Mouse (Mus musculus) megakaryocyte progenitor cell, adult 5-6 weeks (primary cell): Measurements from ENCODE around the gene Bri3. TPM values are rescaled to one million over a fixed set of nuclear protein-coding genes. Genes with fewer than 3 reads are reported as not detected.
"Not testable (repeated sequence)": the region's sequence is repeated elsewhere in the genome, so short reads cannot be mapped to it uniquely, and the experiment has no call there.

Experiments
- ATAC-seq: replicated peaks from 2 replicates; pipeline ENCODE4 v1.8.0; 2016; ENCODE audit warnings: mild to moderate bottlenecking, moderate TSS enrichment, inconsistent platforms; ENCODE audit not compliant: poor library complexity
- total RNA-seq, 2 experiments: library from RNA; stranded (forward) in 1 of 2; stranded (reverse) in 1 of 2; fragments of 157-497, 149-512 nt in 1 of 2; fragments of 200-1000 nt in 1 of 2; gene quantifications; 2 replicates each; pipeline versions ENCODE4 v1.2.3 to v1.2.4; 2015 to 2017

Gene Bri3
- total RNA-seq, 2 experiments from 2014 or later = 15.5 to 25.6 TPM

DNA sequence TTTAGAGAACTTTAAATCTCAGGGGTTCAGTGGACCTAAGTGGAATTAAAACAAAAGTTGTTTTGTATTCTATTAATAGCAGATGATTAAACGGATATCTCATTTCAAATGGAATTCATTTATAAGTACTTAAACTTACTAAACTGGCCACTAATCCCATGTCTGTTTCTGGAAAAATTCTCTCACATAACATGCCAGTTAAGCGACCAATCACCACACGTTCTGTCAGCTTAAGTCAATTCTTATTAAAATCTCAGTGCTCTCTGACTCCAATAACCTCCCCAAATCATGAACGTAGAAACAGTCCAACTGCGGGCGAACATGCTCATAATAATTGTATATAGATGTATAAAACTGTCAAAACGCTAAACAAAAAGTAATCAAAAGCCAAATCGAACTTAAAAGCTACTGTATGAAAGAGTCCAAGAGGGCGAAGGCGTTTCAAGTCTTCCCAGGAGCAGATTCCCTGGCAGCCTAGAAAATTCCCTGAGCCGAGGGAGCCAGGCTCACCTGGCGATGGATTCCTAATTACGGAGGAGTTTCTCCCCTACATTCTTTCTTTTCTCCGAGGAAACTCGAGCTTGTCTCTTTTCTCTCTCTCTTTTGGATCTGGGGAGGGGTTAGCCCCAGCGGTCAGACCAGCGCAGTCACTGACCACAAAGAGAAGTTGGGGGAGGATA, 112.7 kb downstream of the Bri3 start:
- no peak for ATAC-seq

DNA sequence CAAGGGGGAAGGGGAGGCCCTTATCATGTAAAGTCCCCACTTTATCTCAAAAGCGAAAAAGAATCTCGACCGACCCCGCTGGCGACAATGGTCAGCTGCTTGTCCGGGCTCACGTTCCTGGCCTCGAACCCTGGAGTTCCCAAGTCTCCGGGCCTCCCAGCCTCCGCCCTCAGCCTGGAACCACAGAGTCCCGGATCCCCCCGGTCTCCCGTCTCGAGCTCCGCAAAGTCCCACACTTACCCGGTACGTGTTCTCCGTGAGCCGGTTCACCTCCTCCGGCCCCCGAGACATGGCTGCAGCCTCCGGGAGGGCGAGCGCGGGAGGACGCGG, 113.3 kb downstream of the Bri3 start:
- ATAC-seq = no peak

DNA sequence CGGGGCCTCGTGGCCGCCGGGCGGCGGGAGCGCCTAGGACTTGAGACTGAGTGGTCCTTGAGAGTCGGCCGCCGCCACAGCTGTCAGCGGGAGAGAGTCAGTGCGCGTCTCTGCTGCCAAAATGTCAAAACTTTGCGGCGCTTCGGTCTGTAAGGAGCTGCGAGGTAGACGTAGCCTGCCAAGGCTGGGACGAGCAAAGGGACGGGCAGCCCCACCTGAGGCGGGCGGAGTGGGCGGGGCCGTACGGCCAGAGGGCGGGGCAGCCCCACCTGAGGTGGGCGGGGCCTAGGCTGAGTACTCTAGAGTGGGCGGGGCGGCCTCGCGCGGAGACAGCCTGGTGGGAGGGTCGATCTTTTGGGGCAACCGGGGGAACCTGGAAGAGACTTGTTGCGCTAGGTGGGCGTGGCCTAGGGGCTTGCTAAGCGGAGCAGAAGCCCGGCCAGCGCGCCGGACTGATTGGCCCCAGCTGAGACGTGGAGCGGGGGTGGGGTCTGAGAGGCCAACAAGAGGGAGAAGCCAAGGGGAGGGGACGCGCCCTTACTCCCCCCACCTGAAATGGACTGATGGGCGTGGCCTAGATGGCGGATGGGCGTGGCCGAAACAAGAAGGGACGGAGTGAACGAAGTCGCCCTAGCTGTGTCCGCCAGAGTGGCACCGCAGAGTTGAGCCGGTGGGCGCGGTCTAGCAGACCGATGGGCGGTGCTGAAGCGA, 113.8 kb downstream of the Bri3 start, which contains the start of gene Baiap2l1:
Gene Baiap2l1, minus strand, starts transcription at position 232 of the 711 bp plus-strand sequence.
- peak; percentile 81 for ATAC-seq

DNA sequence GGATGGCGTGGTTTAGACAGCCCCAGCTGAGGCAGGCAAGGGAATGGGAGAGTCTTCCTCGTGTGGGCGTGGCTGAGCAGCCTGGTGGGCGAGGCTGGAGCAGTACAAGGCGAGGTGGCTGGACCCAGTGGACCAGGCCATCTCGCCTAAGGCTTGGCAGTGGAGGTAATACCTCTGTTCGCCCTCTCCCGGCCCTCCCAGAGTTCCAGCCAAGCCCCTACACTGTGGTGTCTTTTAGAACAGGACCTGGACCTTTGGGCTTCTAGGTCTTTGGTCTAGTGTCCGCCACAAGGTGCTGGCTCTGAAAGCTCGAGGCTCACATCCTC, 114.3 kb downstream of the Bri3 start:
- ATAC-seq = no peak

DNA sequence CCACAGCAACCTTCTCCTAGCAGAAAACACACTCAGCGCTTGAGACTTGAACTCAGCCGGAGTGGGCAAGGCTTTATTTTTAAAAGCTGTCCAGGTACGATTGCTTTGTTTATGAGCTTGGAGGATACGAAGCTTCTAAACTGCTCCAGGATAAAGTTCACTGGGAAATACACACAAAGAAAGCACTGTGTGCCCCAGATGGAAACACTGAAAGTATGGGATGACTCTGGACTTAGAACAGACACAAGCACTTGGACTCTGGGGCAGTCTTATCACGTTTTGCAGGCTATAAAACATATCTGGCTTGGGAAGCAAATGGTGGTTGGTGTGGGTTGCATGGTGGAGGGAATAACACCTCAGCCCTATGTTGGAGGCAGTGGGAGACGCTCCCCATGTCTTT, 115.6 kb downstream of the Bri3 start:
- ATAC-seq = no peak

DNA sequence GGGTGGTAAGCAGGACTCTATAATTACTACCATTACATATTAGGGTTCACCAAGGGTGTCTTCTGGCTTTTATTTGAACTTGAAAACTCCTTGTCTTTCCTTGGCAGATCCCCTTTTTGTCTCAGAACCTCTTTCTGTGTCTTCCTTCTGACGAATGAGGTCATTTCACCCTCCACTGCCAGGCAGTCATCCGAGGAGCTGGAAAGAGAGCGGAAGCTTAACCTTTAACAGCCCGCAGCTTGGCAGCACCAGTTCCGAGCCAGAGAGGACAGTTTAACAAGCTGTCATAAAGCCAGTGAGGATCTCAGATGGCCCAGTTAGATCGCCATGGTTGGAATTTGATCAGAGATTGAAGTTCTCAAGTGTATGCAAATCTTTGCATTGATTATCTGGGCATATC, 116.1 kb downstream of the Bri3 start:
- no peak for ATAC-seq

DNA sequence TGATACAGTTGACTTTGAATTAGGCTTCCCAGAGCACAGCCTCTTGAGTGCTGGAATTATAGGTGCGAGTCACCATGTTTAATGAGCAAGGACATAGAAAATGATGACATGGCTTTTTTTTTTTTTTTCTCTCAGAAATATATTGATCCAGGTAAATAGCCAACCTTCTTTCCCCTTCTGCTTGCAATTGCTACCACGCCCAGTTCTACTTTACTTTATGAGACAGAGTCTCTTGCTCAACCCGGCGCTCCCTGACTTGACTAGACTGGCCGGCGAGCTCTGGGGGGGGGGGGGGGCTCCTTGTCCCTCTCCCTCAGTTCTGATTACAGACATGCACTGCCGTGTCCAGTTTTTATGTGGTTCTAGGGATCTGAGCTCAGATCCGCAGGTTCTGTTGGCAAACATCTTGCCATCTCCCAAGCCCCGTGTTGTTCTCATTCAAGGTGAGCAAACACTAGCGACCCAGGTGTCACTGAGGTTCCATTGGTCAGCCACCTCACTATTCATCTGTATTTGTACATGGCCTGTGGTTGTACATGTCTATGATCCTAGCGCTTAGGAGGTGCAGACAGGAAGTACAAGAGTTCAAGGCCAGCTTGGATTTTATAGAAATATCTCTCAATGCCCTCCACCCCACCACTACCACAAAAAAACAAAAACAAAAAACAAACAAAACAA, 120.6 kb downstream of the Bri3 start:
- no peak for ATAC-seq

DNA sequence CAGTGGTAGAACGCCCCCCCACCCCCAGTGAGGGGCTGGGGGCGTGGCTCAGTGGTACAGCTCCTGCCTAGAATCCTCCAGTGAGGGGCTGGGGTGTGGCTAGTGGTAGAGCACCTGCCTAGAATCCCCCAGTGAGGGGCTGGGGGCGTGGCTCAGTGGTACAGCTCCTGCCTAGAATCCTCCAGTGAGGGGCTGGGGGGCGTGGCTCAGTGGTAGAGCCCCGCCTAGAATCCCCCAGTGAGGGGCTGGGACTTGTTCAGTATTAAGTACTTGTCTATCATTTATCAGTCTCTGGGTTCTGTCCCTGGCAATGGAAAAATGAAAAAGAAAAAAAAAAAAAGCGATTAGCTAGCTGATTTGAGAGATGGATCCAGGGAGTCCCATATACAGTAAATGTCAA, 122.3 kb downstream of the Bri3 start:
- ATAC-seq = not testable (repeated sequence)

DNA sequence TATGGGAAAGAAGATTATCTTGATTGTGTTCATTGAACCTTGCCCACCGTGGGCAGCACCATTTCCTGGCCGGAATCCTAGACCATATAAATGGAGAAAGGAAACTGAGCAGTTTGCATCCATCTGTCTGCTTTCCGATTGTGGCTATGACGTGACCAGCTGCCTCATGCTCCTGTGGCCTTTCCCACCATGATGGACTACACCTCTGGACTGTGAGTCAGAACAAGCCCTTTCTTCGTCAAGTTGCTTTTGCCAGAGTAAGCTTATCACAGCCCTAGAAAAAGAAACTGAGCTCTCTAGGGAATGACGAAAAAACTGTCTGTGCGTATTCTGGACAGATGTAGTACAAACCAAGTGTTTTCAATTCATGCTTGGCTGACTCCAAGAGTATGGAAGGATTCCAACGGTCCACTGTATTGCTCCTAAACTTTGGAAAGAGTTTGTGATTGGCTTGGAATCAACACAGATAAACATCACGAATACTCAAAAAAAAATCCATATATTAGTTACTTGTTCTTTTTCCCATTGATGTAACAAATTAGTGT, 124.5 kb downstream of the Bri3 start:
- ATAC-seq = no peak

DNA sequence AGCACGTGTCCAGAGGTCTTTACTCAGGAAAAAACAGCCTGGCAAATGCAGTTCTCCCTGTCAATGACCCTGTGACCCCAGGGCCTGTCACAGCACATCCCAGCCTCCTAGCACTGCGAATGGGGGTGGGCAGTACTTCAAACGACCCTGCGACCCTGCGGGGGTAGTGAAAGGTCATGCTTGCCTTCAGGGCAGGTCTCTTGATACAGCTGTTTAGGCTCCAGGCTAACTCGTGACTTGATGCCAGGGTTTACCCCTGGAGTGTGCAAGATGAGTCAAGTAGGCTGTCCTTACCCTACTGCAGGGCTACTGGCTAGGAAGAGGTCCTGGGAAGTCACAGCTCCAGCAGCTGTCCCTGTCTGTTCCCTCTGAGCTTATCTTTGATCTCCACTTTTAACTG, 126.7 kb downstream of the Bri3 start:
- ATAC-seq = no peak

DNA sequence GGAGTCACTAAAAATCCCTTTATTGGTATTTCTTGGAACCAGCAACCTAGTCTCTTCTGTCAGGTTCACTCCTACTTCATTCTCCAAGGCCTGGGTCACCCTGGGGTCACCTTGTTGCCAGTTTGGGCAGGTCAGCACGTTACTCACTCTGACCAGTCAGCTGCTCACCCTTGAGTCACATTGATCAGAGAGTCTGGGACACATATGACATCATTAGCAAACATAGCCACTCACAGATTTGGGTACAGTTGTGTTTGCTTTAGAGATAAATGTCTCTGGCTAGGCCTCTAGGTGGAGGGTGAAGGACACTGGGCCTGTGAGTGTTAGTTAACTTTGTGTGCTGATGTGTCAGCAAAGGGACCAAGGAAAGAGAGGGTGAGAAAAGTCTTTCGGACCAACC, 127.9 kb downstream of the Bri3 start:
- ATAC-seq = no peak

DNA sequence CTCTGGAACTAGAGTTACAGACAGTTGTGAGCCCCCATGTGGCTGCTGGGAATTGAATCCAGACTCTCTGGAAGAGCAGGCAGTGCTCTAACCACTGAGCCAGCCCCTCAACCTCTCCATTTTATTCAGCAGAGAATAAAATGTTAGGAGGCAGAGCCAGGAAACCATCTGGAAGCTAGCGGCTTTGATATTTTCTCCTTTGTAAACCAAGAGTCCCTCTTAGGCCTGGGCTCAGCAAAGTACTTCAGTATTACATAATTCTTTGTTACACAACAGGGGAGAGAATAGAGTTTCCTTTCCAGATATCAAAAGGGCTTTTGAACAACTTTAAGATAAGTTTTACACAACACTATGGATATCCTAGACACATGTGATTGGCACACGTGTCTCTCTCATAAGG, 128.6 kb downstream of the Bri3 start:
- ATAC-seq = no peak

DNA sequence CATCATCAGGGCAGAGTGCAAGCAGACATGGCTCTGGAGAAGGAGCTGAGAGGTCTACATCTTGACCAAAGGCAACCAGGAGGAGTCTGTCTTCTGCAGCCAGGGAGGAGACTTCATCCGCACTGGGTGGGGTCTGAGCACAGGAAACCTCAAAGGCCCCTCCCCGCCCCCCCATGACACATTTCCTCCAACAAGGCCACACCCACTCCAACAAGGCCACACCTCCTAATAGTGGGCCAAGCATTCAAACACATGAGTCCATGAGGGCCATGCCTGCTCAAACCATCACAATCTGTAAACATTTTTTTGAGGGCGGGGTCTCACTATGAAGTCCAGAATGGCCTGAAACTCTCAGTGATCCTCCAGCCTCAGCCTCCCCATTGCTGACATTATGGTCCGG, 135.2 kb downstream of the Bri3 start:
- ATAC-seq = no peak

DNA sequence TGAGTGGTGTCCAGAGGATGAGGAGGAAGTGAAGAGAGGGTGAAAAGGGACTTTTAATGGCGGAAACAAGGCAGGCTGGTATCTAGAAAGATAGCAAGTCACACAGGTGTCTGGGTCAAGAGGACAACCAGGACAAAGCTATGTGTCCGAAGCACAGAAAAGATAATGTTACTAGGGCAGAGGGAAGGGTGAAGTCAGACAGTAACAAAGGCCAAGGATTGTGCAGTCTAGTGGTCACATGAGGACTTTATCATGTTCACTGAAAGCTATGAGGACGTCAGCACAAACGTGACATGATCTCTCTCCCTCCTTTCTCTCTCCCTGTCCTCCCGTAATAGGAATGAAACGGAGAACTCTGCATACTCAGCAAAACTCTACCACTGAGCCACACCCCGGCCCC, 136.5 kb downstream of the Bri3 start:
- ATAC-seq = no peak

DNA sequence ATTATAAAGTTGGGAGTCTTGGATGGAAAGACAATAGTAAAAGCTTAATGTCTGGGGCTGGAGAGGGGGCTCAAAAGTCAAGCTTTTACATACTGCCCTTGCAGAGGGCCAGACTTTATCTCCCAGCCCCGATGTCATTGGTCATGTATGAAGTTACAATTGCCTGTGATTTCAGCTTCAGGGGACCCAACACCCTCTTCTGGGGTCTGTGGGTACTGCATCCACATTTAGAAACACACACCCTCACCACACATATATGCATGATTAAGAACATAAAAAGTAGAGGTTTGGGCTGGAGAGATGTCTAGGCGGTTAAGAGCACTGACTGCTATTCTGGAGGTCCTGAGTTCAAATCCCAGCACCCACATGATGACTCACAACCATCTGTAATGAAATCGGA, 137.5 kb downstream of the Bri3 start:
- ATAC-seq = 0 out of 2 replicates have a peak, but pooled peaks have one; percentile 48

DNA sequence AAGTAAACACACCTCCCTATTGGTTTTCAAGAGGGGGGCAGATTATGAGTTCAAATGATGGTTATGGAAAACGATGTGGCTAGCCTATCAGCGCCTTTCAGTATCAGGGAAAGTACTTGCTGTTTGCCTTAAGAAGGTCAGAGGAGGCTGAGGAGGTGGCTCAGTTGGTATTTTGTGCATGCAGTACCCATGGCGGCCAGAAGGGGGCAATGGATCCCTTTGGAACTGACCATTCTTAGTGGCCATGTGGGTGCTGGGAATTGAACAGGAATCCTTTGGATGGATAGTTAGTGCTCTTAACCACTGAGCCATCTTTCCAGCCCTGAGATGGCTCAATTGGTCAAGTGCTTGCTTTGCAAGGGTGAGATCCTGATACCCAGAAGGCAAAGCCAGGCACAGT, 139.7 kb downstream of the Bri3 start:
- ATAC-seq = peak; percentile 42; the same call in 1 of the 2 replicates

DNA sequence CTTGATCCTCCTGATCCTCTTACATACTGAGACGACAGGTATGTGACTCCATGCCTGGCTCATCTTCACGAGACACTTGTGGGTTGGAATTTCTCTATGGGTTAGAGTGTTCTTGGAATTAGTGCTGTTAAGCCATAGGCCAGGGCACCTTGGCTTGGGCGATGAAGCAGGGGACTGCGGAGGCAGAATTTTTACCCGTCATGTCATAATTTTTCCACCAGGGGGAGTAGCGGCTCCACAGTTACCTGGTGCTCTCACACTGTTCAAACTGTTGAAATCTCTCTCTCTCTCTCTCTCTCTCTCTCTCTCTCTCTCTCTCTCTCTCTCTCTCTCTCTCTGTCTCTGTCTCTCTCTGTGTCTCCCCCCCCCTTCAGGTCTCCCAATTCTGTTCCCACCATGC, 143.6 kb downstream of the Bri3 start:
- ATAC-seq = peak; percentile 76

DNA sequence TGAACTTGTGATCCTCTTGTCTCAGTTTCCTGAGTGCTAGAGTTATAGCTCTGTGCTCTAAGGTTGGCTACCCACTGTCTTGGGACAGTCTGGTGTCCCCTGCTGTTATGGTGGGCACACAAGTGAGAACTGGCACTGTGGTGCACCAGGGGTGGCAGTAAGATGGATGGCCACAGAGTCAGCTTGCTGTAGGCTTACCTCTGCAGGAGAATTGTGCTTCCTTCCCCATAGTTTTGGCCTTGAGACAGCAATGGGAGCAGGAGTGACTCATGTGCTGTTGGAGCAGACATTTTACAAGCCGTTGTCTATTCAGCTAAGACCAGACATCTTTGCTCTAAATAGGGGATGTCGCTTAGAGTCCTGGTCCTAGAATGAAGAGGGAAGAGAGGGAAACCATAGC, 149.9 kb downstream of the Bri3 start:
- ATAC-seq = no peak

DNA sequence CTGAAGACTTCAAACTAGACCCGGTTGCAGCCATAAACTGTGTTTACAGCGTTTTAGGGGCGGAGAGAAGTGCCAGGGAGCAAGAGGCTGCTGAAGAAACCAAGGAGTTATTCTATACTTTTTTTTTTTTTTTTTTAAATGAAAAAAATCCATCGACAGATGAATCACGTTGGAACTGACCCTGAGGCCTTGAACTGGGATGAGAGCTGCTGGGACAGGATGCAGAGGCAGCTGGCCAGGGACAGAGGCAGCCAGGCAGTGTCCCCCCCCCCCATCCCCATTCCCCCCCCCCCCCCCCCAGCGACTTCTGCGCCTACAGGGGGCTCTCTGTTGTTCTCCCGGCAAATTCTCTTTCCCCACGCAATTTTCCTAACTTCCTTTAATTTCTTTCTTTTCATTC, 153.3 kb downstream of the Bri3 start:
- no peak for ATAC-seq

DNA sequence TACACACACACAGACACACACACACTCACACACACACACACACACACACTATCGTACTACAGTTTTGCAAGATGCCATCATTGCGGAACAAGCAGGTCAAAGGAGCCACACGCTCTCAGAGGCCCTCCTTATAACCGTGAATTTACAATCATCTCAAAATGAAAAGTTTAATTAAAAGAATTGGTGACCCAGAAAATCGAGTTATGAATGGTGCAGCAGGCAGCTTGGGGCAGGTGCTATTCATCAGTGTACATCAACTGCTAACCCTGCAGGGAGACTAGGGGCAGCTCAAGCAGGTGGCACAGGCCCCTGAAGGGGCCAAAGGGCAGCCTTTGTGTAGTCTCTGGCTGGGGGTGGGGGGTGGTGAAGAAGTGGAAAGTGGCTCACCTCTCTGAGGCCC, 156.6 kb downstream of the Bri3 start:
- ATAC-seq = no peak

DNA sequence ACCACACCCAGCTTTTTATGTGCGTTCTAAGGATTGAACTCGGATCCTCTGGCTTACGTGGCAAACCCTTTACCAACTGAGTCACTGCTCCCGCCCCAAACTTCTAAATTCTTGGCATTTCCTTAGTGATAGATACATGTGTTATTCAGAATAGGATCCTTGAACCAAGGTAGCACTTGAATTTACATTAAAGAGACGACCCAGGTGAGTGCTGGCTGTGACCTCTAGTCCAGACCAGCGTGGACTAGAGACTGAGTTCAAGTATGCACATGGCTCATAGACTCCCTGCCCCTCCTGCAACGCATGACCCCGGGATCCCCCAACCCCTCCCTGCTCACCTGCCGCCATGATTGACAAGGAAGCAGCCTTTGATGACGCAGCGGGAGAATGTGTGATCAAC, 162.0 kb downstream of the Bri3 start:
- ATAC-seq = no peak

DNA sequence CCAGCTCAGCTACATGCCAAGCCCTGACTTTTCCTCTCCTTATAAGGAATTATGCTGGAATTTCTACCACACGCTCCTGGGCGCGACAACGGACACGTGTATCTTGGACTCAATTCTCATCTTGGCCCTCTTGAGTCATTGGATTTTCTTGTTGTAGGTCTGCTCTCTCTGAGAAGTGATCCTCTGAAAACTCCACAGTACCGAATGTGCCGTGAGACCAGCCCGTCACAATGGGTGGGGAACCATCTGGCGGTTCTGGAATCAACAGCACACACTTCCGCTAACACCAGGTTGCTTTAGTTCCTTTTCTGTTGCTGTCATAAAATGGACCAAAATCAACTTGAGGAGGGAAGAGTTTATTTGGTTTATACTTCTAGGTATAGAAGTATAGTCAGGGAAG, 166.4 kb downstream of the Bri3 start:
- no peak for ATAC-seq
